Mouse (Mus musculus) forebrain, postnatal 0 days (tissue): ENCODE measurements around the gene Add1. TPM values are rescaled to one million over a fixed set of nuclear protein-coding genes. Genes with fewer than 3 reads are reported as not detected.
"Not testable (repeated sequence)": the region's sequence is repeated elsewhere in the genome, so short reads cannot be mapped to it uniquely, and the experiment has no call there.

Source experiments
- ATAC-seq: fragments of 200-750 bp; cut with Nextera tagmentation; 2 replicates; pipeline ENCODE4 v1.8.0; 2017; ENCODE audit warnings: mild to moderate bottlenecking, moderate library complexity
- DNase-seq: peaks from one replicate; pipeline ENCODE4 v3.0.0-alpha.2; 2015
- H3K27ac ChIP-seq: fragments of 300-500 bp; sonication (generic); 2 replicates; pipeline ENCODE4 v1.5.1; 2014; ENCODE audit warnings: low read depth, mild to moderate bottlenecking, antibody characterized with exemption, low read length, moderate library complexity, mixed read lengths
- H3K27me3 ChIP-seq: fragments of 300-500 bp; sonication (generic); 2 replicates; pipeline ENCODE4 v1.6.1; 2014; ENCODE audit warnings: mild to moderate bottlenecking, low read length, mixed read lengths; ENCODE audit not compliant: insufficient read depth
- H3K36me3 ChIP-seq: fragments of 300-500 bp; sonication (generic); 2 replicates; pipeline ENCODE4 v1.6.1; 2014; ENCODE audit warnings: mild to moderate bottlenecking, moderate library complexity; ENCODE audit not compliant: insufficient read depth
- H3K4me1 ChIP-seq: fragments of 300-500 bp; sonication (generic); 2 replicates; pipeline ENCODE4 v1.6.1; 2014; ENCODE audit warnings: antibody characterized with exemption; ENCODE audit not compliant: insufficient read depth
- H3K4me2 ChIP-seq: fragments of 300-500 bp; sonication (generic); 2 replicates; pipeline ENCODE4 v1.6.1; 2014; ENCODE audit warnings: low read depth, mild to moderate bottlenecking, moderate library complexity
- H3K4me3 ChIP-seq: fragments of 300-500 bp; sonication (generic); 2 replicates; pipeline ENCODE4 v1.5.1; 2014; ENCODE audit warnings: low read depth, low read length, mixed read lengths
- H3K9ac ChIP-seq: fragments of 300-500 bp; sonication (generic); 2 replicates; pipeline ENCODE4 v1.6.1; 2014; ENCODE audit warnings: mild to moderate bottlenecking
- H3K9me3 ChIP-seq: fragments of 300-500 bp; sonication (generic); 2 replicates; pipeline ENCODE4 v1.6.1; 2016; ENCODE audit warnings: low read length
- CTCF ChIP-seq: sonication (generic); IDR thresholded peaks from 2 replicates; pipeline ENCODE4 v1.5.1; 2016; ENCODE audit warnings: antibody characterized with exemption, control low read depth, low read depth
- WGBS: fragments of 180-500 bp; shearing (Covaris S2); extraction: QIAGEN DNeasy Blood & Tissue Kit; methylation state at CpG from one replicate; pipeline ENCODE4 v1.1.7; 2014; 5-methylcytosine and 5-hydroxymethylcytosine counted together
- polyA plus RNA-seq: library from polyadenylated mRNA; unstranded; fragments of >200 nt; fragmentation: Nextera tagmentation; extraction: Ambion mirVana; gene quantifications from 2 replicates; pipeline ENCODE4 v1.2.1, GENCODE M21; 2015
- total RNA-seq: library from RNA; depleted of rRNA; stranded (reverse); fragments of >200 nt; gene quantifications from 2 replicates; pipeline ENCODE4 v1.2.3, GENCODE M21; 2014

The Add1 gene
- total and polyA plus RNA-seq, 2 experiments from 2014 or later: 175 to 334 TPM

DNA sequence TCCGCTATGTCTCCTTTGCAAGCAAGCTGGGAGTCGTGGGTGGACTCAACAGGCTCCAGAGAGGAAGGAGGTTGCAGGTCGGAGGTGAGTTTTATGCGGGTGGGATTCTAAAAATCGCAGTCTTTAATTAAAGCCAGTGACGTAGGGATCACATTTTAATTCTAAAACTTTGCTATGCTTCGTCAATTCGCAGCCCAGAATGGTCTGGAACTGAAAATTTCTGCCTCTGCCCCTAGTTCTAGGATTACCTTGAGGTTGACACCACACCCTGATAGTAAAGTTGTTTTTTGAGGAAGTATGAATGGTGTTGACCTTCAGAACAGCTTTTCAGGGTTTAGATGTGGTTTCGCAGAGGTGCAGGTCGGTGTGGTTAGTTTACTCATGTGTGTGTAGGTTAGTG, 1.3 kb downstream of the Add1 start:
- ATAC-seq (no peak), DNase-seq (no peak)
- H3K27ac ChIP-seq: 0 out of 2 replicates have a peak overlapping the region, but pooled peaks have one; percentile 93
- peaks cover 10% of the 10 kb centered on the region; the same call in 1 of the 2 replicates for H3K4me1 ChIP-seq
- H3K9ac ChIP-seq: peak overlapping the region; percentile 98
- H3K9me3 ChIP-seq: no peaks in the 10 kb centered on the region
- H3K4me3 ChIP-seq: peak overlapping the region; percentile 81
- no peak for TF ChIP-seq CTCF
- no peaks in the 10 kb centered on the region for H3K27me3 ChIP-seq
- 0 out of 2 replicates have a peak, but pooled peaks cover 4% of the 10 kb centered on the region for H3K36me3 ChIP-seq
- H3K4me2 ChIP-seq: peak overlapping the region; percentile 67
- WGBS: 25% methylated on average over 10 of the region's 10 CpGs

DNA sequence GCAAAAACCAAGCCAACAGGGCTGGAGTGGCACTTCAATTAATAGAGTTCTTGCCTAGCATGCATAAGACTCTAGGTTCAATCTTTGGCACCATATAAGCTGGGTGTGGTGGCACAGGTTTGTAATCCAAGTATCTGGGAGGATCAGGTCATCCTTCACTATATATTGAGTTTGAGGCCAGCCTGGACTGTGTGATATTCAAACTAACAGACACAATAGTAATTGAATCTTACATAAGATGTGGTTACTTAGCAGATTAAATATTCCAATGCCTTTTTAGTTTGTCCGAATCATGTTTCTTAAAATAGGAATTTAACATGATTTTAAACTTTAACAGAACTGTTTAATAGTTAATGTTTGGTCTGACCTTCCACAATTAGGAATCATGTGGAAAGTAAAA, 2.8 kb downstream of the Add1 start:
- H3K4me3 ChIP-seq: no peak overlapping the region
- 90% methylated on average over 1 of the region's 1 CpGs for WGBS
- no peak overlapping the region for H3K9ac ChIP-seq
- peaks cover 10% of the 10 kb centered on the region; the same call in 1 of the 2 replicates for H3K4me1 ChIP-seq
- no peak for TF ChIP-seq CTCF
- H3K4me2 ChIP-seq: no peak overlapping the region
- no peaks in the 10 kb centered on the region for H3K27me3 ChIP-seq
- H3K9me3 ChIP-seq: no peaks in the 10 kb centered on the region
- ATAC-seq (no peak), DNase-seq (no peak)
- H3K27ac ChIP-seq: no peak overlapping the region
- 0 out of 2 replicates have a peak, but pooled peaks cover 4% of the 10 kb centered on the region for H3K36me3 ChIP-seq

DNA sequence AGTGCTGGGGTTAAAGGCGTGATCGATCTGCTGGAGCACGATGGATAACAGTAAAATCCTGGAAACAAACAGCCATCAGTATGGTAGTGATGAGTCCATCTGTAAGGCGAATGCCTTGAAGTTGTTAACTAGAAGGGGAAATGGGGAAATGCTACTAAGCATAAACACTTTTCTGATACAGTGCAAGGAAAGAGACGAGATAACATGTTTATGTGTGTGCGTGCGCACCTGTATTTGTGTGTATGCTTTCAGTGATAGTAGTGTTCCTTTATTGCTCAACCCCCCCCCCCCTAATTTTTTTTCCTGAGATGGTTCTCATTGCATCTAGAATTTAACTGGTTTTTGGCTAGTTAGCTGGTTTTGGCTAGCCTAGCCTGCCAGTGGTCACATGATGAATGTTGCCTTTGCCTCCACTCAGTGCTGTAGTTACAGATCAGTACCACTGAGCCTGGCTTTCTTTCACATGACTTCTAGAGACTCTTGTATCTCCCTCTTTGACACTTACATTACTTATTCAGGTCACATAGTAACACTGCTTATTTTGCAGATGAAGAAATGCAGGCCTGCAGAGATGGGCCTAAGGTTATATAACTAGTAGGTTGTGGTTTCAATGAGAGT, 4.7 kb downstream of the Add1 start:
- H3K4me3 ChIP-seq: no peak overlapping the region
- no peaks in the 10 kb centered on the region for H3K9me3 ChIP-seq
- no peak overlapping the region for H3K4me2 ChIP-seq
- H3K4me1 ChIP-seq: peaks cover 10% of the 10 kb centered on the region; the same call in 1 of the 2 replicates
- ATAC-seq (no peak), DNase-seq (no peak)
- 97% methylated on average over 7 of the region's 7 CpGs for WGBS
- H3K36me3 ChIP-seq: 0 out of 2 replicates have a peak, but pooled peaks cover 4% of the 10 kb centered on the region
- no peaks in the 10 kb centered on the region for H3K27me3 ChIP-seq
- no peak overlapping the region for H3K9ac ChIP-seq
- no peak for TF ChIP-seq CTCF
- no peak overlapping the region for H3K27ac ChIP-seq

DNA sequence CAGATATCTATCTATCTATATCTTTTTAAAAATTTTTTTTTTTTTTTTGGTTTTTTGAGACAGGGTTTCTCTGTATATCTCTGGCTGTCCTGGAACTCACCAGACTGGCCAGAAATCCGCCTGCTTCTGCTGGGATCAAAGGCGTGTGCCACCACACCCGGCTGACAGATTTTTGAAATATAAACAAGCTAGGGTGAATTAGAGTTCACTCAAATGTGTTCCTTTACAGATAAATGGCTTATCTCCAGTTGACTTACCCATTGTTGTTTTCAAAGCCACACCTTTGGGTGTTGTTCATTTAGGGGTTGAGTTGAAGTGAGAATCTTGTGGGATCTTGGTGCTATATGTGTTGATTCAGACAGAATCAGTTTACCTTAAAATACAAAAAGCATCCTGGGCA, 5.9 kb downstream of the Add1 start:
- Histone ChIP-seq H3K36me3 (0 out of 2 replicates have a peak, but pooled peaks cover 4% of the 10 kb centered on the region), H3K9ac (no peak overlapping the region), H3K4me1 (peaks cover 10% of the 10 kb centered on the region; the same call in 1 of the 2 replicates), H3K27ac (no peak overlapping the region), H3K4me2 (no peak overlapping the region), H3K4me3 (no peak overlapping the region), H3K9me3 (no peaks in the 10 kb centered on the region), H3K27me3 (no peaks in the 10 kb centered on the region)
- ATAC-seq (no peak), DNase-seq (no peak)
- no peak for TF ChIP-seq CTCF
- 93% methylated on average over 3 of the region's 3 CpGs for WGBS

DNA sequence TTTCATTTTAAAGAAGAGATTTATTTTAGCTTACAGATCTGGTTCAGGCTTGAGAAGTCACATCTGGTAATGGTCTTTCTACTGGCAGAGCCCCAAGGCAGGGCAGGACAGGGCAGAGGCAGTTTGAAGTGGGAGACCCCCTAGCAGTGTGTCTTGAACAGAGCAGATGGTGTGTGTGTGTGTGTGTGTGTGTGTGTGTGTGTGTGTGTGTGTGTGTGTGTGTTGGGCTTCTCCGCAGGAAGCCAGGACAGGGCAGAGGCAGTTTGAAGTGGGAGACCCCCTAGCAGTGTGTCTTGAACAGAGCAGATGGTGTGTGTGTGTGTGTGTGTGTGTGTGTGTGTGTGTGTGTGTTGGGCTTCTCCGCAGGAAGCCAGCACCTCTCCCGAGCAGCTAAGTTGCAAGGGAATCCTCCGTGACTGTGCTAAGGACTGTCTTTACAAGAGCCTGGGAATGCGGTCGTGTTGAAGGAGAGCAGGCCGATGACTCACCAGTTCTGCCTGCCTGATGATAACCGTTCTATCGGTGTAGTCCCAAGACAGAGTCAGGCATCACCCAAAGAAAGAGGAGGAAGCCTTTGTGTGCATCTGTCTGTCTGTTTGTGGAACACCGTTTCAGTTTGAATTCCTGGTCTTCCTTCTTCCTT, 8.3 kb downstream of the Add1 start:
- H3K4me2 ChIP-seq, H3K4me3 ChIP-seq, H3K27ac ChIP-seq, H3K36me3 ChIP-seq, H3K4me1 ChIP-seq, H3K9me3 ChIP-seq, H3K9ac ChIP-seq, H3K27me3 ChIP-seq: not testable (repeated sequence)
- DNase-seq (peak; percentile 20), ATAC-seq (peak; percentile 84)
- WGBS: 40% methylated on average over 9 of the region's 10 CpGs

DNA sequence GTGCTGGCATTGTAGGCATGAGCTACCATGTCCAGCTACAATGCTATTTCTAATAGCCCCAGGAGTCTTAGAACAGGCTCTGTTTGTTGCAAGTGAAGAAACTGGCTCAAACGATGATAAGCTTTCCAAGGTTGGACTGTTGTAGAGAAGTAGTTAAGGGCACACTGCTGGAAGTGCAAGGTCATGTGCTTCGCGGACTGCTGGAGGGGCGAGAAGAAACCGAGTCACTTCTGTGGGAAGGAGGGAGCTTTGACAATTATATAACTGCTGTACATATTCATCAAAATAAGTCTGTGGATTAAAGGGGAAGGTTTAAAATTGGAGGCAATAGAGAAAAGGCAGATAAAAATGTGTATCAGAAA, 8.8 kb downstream of the Add1 start:
- Histone ChIP-seq H3K4me2 (no peak overlapping the region), H3K27ac (no peak overlapping the region), H3K4me1 (no peaks in the 10 kb centered on the region), H3K9ac (no peak overlapping the region), H3K9me3 (no peaks in the 10 kb centered on the region), H3K27me3 (no peaks in the 10 kb centered on the region), H3K36me3 (no peaks in the 10 kb centered on the region), H3K4me3 (no peak overlapping the region)
- TF ChIP-seq CTCF: no peak
- 74% methylated on average over 5 of the region's 5 CpGs for WGBS
- ATAC-seq (no peak), DNase-seq (no peak)

DNA sequence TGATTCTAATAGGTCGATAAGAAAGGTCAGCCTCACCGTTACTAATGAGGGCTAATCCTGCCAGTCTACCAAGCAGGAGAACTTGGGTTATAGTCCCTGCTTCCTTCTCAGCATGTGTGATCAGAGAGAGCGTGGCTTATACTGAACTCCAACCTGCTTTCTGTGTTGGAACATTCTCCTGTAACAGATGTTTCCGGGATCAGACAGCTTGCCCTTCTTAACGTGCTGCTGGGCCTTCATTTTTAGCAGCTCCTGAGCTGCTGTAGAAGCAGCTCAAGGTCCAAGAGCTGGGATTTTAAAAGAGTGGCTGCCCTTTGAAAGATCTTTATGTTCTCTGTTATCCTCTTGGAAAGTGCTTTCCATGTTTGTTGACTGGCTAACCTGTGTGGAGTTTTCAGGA, 11.8 kb downstream of the Add1 start:
- no peak for TF ChIP-seq CTCF
- no peak for DNase-seq
- WGBS: 59% methylated on average over 5 of the region's 5 CpGs
- Histone ChIP-seq H3K27me3 (no peaks in the 10 kb centered on the region), H3K4me3 (no peak overlapping the region), H3K4me1 (no peaks in the 10 kb centered on the region), H3K9ac (no peak overlapping the region), H3K27ac (no peak overlapping the region), H3K9me3 (no peaks in the 10 kb centered on the region), H3K4me2 (no peak overlapping the region), H3K36me3 (no peaks in the 10 kb centered on the region)
- ATAC-seq: no peak
